Mouse (Mus musculus): ENCODE data around the gene Thsd4. TPM values are rescaled to one million over a fixed set of nuclear protein-coding genes. Genes with fewer than 3 reads are reported as not detected.

The Thsd4 gene
- polyA plus RNA-seq, 1 experiment from 2014 or later = 19.9 TPM

GRCm38 (mm10) chr9:59947271-59947670 is 574.6 kb downstream of the Thsd4 start:
- Histone ChIP-seq H3K9me3 (replicated peaks; ENCODE audit: low read length) (no peaks in the 10 kb centered on the region), H3K27me3 (ENCODE audit: insufficient read depth, low read length) (no peaks in the 10 kb centered on the region), H3K9ac (ENCODE audit: low read depth, low read length) (no peak overlapping the region), H3K4me2 (ENCODE audit: low read length) (no peak overlapping the region), H3K36me3 (ENCODE audit: insufficient read depth, low read length) (no peaks in the 10 kb centered on the region), H3K4me1 (replicated peaks; ENCODE audit: insufficient read depth, low read length) (no peaks in the 10 kb centered on the region), H3K27ac (no peak overlapping the region), H3K4me3 (replicated peaks; ENCODE audit: low read depth, low read length) (no peak overlapping the region)
- no peak for DNase-seq (ENCODE audit: low spot score)
- WGBS = 86% methylated on average over 8 of the region's 8 CpGs
- no peak for ATAC-seq (replicated peaks; ENCODE audit: low FRiP score, low read depth)
- TF ChIP-seq CTCF (IDR thresholded peaks at IDR 0.05; ENCODE audit: low read depth) = no peak

- Histone ChIP-seq H3K9me3 (replicated peaks; ENCODE audit: low read length) (no peaks in the 10 kb centered on the region), H3K27ac (no peak overlapping the region), H3K4me3 (replicated peaks; ENCODE audit: low read depth, low read length) (no peak overlapping the region), H3K9ac (ENCODE audit: low read depth, low read length) (no peak overlapping the region), H3K4me1 (replicated peaks; ENCODE audit: insufficient read depth, low read length) (no peaks in the 10 kb centered on the region), H3K27me3 (ENCODE audit: insufficient read depth, low read length) (no peaks in the 10 kb centered on the region), H3K36me3 (ENCODE audit: insufficient read depth, low read length) (no peaks in the 10 kb centered on the region), H3K4me2 (ENCODE audit: low read length) (no peak overlapping the region)
- TF ChIP-seq CTCF (IDR thresholded peaks at IDR 0.05; ENCODE audit: low read depth) = no peak
- ATAC-seq (replicated peaks; ENCODE audit: low FRiP score, low read depth) = no peak
- DNase-seq (ENCODE audit: low spot score) = no peak
- WGBS = 67% methylated on average over 3 of the region's 3 CpGs
These were observed 576.6 kb downstream of the Thsd4 start for GRCm38 (mm10) chr9:59945241-59945640.

GRCm38 (mm10) chr9:59943826-59944225 is 578.0 kb downstream of the Thsd4 start:
- DNase-seq (ENCODE audit: low spot score) (no peak), ATAC-seq (replicated peaks; ENCODE audit: low FRiP score, low read depth) (no peak)
- no peak overlapping the region for H3K9ac ChIP-seq (ENCODE audit: low read depth, low read length)
- H3K27me3 ChIP-seq (ENCODE audit: insufficient read depth, low read length) = no peaks in the 10 kb centered on the region
- no peak overlapping the region for H3K4me2 ChIP-seq (ENCODE audit: low read length)
- no peaks in the 10 kb centered on the region for H3K4me1 ChIP-seq (replicated peaks; ENCODE audit: insufficient read depth, low read length)
- no peak overlapping the region for H3K4me3 ChIP-seq (replicated peaks; ENCODE audit: low read depth, low read length)
- WGBS = 88% methylated on average over 6 of the region's 6 CpGs
- H3K36me3 ChIP-seq (ENCODE audit: insufficient read depth, low read length) = no peaks in the 10 kb centered on the region
- no peak for TF ChIP-seq CTCF (IDR thresholded peaks at IDR 0.05; ENCODE audit: low read depth)
- no peaks in the 10 kb centered on the region for H3K9me3 ChIP-seq (replicated peaks; ENCODE audit: low read length)
- H3K27ac ChIP-seq = no peak overlapping the region

- ATAC-seq (replicated peaks; ENCODE audit: low FRiP score, low read depth) (no peak), DNase-seq (ENCODE audit: low spot score) (no peak)
- no peaks in the 10 kb centered on the region for H3K36me3 ChIP-seq (ENCODE audit: insufficient read depth, low read length)
- no peak overlapping the region for H3K9ac ChIP-seq (ENCODE audit: low read depth, low read length)
- no peak overlapping the region for H3K4me2 ChIP-seq (ENCODE audit: low read length)
- 31% methylated on average over 5 of the region's 5 CpGs for WGBS
- no peak overlapping the region for H3K27ac ChIP-seq
- no peak overlapping the region for H3K4me3 ChIP-seq (replicated peaks; ENCODE audit: low read depth, low read length)
- H3K9me3 ChIP-seq (replicated peaks; ENCODE audit: low read length) = no peaks in the 10 kb centered on the region
- H3K27me3 ChIP-seq (ENCODE audit: insufficient read depth, low read length) = no peaks in the 10 kb centered on the region
- no peaks in the 10 kb centered on the region for H3K4me1 ChIP-seq (replicated peaks; ENCODE audit: insufficient read depth, low read length)
- no peak for TF ChIP-seq CTCF (IDR thresholded peaks at IDR 0.05; ENCODE audit: low read depth)
These were observed 579.3 kb downstream of the Thsd4 start for GRCm38 (mm10) chr9:59942501-59943085.

DNA sequence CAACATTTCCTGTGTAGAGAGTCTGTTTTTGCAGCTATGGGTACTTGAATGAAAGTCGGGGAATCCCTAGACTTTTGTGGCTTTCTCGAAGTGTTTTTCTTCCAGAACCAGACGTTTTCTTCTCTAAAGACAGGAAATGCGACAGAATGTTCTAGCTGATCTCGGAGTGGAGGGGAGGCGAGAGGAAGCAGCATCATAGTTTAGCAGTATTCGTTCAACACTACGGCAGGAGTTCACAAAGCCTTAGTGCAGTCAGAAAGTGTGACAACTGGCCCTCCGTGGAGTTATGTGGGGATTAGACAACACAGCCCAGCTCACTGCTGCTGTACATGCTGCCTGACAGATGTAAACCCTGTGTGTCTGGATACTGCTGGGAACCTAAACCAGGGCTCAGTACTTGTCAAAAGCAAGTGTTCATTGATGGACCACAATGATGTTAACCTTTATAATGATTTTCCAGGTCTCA is 579.9 kb downstream of the Thsd4 start:
- peak; percentile 21 for DNase-seq (ENCODE audit: low spot score)
- Histone ChIP-seq H3K27ac (no peak overlapping the region), H3K9me3 (replicated peaks; ENCODE audit: low read length) (no peaks in the 10 kb centered on the region), H3K36me3 (ENCODE audit: insufficient read depth, low read length) (no peaks in the 10 kb centered on the region), H3K4me3 (replicated peaks; ENCODE audit: low read depth, low read length) (no peak overlapping the region), H3K4me2 (ENCODE audit: low read length) (no peak overlapping the region), H3K9ac (ENCODE audit: low read depth, low read length) (no peak overlapping the region), H3K4me1 (replicated peaks; ENCODE audit: insufficient read depth, low read length) (no peaks in the 10 kb centered on the region), H3K27me3 (ENCODE audit: insufficient read depth, low read length) (no peaks in the 10 kb centered on the region)
- 41% methylated on average over 9 of the region's 9 CpGs for WGBS
- no peak for TF ChIP-seq CTCF (IDR thresholded peaks at IDR 0.05; ENCODE audit: low read depth)
- ATAC-seq (replicated peaks; ENCODE audit: low FRiP score, low read depth) = no peak

DNA sequence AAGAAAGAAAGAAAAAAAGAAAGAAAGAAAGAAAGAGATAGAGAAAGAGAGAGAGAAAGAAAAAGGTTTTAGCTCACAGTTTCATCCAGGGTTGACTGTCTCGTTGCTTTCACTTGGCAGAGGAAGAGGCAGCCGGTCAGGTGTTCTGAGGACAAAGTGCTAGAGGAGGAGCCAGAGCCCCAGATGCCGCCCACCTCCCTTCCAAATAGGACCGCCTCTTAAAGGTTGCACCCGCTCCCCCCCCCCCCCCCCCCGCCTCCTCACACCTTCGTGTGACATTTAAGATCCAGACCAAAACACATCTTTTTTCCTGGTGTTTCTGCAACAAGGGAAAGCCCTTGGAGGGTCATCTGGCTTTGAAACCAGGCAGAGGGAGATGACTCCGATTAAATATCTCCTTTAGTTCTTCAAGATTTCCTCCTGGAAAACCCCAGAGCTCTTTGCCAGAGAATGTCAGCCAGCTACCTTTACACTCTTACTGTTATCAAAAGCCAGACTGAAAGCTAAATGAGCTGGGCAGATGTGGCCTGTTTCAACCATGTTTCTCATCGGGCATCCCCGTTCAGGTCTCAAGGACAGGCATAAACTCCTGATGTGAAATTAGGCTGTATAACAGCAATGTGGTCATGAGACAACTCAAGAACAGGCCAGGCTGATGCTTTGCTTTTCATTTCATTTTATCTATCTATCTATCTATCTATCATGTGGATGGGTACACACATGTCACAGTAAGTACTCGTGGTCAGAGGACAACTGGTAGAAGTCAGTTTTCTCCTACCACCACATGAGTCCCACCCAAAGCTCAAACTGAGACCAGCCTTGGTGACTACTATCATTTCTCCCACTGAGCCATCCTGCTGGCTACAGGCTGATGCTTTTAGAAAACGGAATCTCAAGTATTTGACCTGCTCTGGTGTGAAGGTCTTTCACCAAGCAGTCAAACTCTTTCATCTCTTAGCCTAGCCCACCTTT is 580.6 kb downstream of the Thsd4 start:
- TF ChIP-seq CTCF (IDR thresholded peaks at IDR 0.05; ENCODE audit: low read depth) = no peak
- ATAC-seq (replicated peaks; ENCODE audit: low FRiP score, low read depth) (no peak), DNase-seq (ENCODE audit: low spot score) (no peak)
- no peaks in the 10 kb centered on the region for H3K27me3 ChIP-seq (ENCODE audit: insufficient read depth, low read length)
- no peaks in the 10 kb centered on the region for H3K36me3 ChIP-seq (ENCODE audit: insufficient read depth, low read length)
- no peak overlapping the region for H3K27ac ChIP-seq
- no peak overlapping the region for H3K9ac ChIP-seq (ENCODE audit: low read depth, low read length)
- no peaks in the 10 kb centered on the region for H3K4me1 ChIP-seq (replicated peaks; ENCODE audit: insufficient read depth, low read length)
- no peak overlapping the region for H3K4me2 ChIP-seq (ENCODE audit: low read length)
- H3K4me3 ChIP-seq (replicated peaks; ENCODE audit: low read depth, low read length) = no peak overlapping the region
- no peaks in the 10 kb centered on the region for H3K9me3 ChIP-seq (replicated peaks; ENCODE audit: low read length)
- WGBS = 66% methylated on average over 12 of the region's 12 CpGs

Data from kidney, postnatal 0 days (tissue).